Mouse (Mus musculus): ENCODE data around the gene Tubb2b.

Tubb2b gene

GRCm38 (mm10) chr13:34130226-34130731, at the start of gene Tubb2b:
Gene Tubb2b, minus strand, starts transcription at chr13:34130466.
- DNase-seq (ENCODE audit: low read depth, low spot score), result peak; percentile 64

DNA sequence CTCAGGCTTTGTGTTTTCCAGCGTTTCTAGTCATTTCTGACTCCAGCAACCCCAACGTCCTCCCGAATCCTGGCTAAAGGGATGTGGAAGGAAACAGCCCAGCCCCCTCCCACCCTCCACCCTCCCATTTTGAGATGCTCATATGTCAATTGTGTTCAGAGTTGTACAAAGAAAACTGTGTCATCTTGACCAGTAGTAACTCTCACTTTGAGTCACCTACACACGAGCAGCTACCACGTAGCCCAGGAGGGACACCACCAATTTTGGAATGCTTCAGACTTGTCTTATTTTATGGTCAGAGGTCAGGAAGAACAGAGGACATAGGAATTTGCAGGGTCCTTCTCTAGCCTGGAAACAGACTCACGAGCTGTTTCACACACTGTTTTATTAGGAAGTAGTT, 43.8 kb upstream of the Tubb2b start:
- no peak for DNase-seq (ENCODE audit: low read depth, low spot score)

DNA sequence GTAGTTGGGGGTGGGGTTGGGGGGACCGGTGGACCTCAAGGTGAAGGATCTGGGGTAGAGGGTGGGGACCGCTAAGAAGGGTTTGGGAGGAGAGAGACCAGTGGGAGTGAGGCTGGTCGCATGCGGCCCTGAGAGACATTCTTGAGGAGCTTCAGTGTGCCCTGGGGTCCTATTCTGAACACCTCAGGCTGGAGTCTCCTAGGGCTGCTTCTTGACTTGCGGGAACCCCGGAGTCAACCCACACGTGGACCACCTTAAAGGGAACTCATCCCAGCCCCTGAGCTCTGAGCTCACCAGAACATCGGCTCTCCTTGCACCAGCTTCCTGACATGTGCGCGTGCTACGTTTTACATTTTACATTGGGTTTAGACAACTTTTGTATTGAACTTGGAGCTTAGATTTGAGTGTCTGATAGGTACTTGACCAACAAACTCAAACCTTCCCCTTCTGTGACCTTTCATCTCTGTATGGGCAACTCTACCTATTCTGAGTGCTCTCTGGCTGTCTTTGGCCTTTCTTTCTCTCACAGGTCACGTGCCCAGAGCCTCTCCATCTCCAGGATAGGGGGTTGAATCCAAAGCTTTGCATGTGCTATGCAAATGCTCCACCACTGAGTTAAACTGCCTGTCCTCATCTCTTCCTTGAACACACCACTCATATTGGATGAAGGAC, 33.2 kb upstream of the Tubb2b start:
- DNase-seq (ENCODE audit: low read depth, low spot score), result no peak

- peak; percentile 94 for DNase-seq (ENCODE audit: low read depth, low spot score)
Observed at GRCm38 (mm10) chr13:34162491-34163303, 32.4 kb upstream of the Tubb2b start, which contains the start of gene Psmg4. Gene Psmg4, plus strand, starts transcription at chr13:34162964.

- no peak for DNase-seq (ENCODE audit: low read depth, low spot score)
Observed at GRCm38 (mm10) chr13:34159926-34160325, 29.7 kb upstream of the Tubb2b start.

DNA sequence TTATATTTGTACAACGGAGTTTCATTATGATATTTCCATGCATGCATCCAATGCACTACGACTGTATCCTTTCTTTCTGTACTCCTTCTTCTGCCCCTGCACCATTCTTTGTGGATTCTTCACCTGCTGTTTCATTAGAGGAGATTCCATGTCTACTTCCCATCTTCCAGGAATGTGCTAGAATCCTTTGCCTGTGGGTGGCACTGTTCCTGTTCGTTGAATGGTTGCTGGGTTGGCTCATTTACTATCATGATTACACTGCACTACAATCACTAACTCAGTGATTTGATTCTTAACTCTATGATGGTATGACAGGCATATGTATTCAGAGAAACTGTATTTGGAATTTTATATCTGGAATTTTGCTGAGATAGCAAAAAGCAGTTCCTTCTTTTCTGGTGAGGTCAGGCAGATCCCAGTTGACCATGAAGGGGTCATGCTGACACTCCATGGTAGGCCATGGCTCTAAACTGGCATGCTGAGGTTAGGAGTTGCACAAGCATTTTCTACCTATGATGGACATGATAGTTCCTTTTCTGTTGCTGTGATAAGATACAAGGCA, 27.4 kb upstream of the Tubb2b start:
- DNase-seq (ENCODE audit: low read depth, low spot score), result no peak

DNA sequence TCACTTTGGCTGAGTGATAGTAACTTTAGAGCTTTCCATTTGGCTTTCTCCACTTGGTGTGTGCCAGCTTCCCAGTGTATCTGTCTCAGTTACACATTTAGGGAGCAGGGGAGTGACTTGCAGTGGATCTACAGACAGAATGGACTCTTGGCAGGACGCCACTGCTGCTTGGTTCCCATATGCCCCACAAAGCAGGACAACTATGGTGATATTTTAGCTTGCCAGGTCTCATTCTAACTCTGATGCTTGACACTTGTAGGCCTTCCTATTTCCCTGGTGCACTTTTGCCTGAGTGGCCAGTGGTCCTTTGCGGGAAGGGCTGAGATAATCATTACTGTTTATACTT, 26.5 kb upstream of the Tubb2b start:
- DNase-seq (ENCODE audit: low read depth, low spot score), result no peak

DNA sequence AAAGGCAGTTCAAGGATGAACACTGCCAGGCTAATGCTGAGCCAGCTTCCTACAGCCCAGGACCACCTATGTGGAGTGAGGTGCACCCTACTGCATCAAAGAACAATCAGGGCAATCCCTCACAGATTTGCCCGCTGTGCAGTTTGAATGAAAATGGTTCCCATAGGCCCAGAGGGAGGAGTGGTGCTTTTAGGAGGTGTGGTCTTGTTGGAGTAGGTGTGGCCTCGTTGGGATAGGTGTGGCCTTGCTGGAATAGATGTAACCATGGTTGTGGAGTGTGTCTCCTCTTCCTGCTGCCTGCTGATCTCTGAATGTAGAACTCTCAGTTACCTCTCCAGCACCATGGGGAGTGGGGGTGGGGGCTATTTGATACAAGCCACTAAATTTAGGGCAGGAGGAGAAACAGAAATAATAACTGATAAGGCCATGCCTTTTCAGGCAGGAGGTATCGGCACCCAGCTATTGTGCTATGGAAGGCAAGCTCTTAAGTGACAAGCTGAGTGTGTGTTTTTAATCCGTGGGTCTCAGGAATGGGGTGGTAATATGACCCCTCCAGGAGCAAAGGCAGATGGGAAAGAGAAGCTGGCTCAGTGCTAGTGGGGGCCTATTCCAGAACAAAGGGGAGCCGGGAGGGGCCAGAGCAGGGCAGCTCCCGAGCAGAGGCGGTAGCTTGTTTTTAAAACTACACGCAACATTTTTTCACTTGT, 26.0 kb upstream of the Tubb2b start:
- DNase-seq (ENCODE audit: low read depth, low spot score), result no peak

- DNase-seq (ENCODE audit: low read depth, low spot score), result peak; percentile 76
Observed at GRCm38 (mm10) chr13:34154931-34155272, 24.6 kb upstream of the Tubb2b start.

GRCm38 (mm10) chr13:34154217-34154930, 24.1 kb upstream of the Tubb2b start:
- DNase-seq (ENCODE audit: low read depth, low spot score), result peak; percentile 83

GRCm38 (mm10) chr13:34153254-34154011, 23.2 kb upstream of the Tubb2b start:
- no peak for DNase-seq (ENCODE audit: low read depth, low spot score)

DNA sequence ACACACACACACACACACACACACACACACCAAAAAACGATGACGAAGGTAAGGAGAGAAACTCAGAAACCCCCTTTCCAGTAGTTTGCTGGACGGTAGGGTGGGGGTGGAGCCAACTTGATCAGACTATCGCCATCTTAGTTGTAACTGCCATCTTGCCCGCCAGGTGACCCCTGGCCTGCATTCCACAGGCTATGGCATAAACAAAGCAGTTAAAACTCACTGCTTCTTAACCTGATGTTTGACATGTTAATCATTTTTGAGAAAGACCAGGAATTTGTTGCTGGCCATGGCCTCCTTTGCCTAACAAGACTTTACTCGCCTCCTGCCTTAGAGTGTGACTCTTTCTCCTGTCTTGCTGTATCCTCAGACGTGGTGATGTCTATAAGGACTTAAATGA, 22.4 kb upstream of the Tubb2b start:
- DNase-seq (ENCODE audit: low read depth, low spot score), result no peak

- no peak for DNase-seq (ENCODE audit: low read depth, low spot score)
Observed at GRCm38 (mm10) chr13:34151425-34151824, 21.2 kb upstream of the Tubb2b start.

GRCm38 (mm10) chr13:34150271-34151027, 20.2 kb upstream of the Tubb2b start:
- DNase-seq (ENCODE audit: low read depth, low spot score), result no peak

DNA sequence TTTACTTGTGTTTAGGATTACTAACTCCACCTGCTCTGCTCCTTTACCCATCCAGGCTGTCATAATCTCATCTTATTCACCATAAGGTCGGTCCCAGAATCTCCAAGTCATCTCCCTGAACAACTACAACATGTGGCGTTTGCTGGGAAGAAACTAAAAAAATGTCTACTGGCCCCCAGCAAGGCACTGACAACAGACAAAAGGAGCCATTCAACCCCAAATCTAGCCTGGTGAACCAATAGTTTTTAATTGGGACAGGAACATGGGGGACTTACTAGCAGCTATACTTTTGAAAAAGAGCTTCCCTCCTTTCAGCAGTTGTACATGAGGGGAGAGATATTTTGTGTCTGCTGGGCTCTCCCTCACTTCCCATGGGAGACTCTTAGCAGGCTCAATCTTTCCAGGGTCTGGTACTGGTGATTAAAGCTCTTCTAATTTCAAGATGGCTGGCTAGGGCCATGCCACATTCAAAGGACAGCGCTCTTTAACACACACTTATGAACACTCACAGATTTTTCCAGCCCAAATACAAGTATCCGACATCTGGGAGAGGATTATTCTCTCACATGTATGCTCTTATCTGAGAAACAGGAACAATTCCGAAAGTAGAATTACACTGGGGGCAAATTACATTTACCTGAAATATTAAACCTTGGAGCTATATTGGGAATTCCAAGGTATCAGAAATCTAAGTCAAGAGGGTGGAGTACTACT, 19.4 kb upstream of the Tubb2b start:
- no peak for DNase-seq (ENCODE audit: low read depth, low spot score)

- no peak for DNase-seq (ENCODE audit: low read depth, low spot score)
Observed at GRCm38 (mm10) chr13:34148767-34149392, 18.6 kb upstream of the Tubb2b start.

DNA sequence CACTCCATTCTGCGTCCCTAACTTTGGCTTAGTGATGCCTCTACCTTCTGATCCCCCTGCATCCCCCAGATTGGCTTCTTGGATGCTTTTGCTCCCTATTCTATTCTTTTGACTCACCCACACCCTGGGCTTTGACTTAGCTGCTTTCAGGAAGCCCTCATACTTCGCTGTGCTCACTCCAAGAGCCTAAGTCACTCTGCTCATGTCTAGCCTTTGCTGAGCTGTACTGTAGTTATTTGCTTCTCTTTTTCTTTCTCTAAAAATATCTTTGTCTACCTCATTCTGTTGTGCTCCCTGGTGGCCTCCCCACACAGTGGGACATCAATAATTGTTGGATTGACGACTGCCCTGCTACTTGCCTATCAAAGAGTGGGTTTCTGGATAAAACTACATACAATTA, 17.9 kb upstream of the Tubb2b start:
- DNase-seq (ENCODE audit: low read depth, low spot score), result no peak

DNA sequence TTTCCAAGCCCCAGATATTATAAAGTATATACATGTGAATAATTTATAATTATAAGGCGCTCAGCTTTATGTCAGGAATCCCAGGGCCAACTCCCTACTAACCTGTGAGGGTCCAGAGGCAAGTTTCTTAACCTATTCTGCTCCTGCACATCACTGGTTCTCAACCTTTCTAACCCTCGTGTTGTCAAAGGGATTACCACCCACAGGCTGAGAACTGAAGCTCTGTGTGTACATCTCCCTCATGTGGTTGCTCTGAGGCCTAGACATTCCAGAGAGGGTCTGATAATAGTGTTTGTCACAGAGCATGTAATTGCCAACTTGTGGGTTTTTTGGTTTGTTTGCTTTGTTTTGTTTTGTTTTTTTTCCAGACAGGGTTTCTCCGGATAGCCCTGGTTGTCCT, 16.6 kb upstream of the Tubb2b start:
- DNase-seq (ENCODE audit: low read depth, low spot score), result no peak

GRCm38 (mm10) chr13:34143389-34143788, 13.1 kb upstream of the Tubb2b start:
- no peak for DNase-seq (ENCODE audit: low read depth, low spot score)

Measured in CD4-positive helper T cell, adult 2 months (primary cell).